Mouse (Mus musculus): ENCODE results near the gene Gfral. TPM values are rescaled to one million over a fixed set of nuclear protein-coding genes. Genes with fewer than 3 reads are reported as not detected.

Gfral gene
- total RNA-seq (2012; rRNA removed), result not detected in 2 replicates

DNA sequence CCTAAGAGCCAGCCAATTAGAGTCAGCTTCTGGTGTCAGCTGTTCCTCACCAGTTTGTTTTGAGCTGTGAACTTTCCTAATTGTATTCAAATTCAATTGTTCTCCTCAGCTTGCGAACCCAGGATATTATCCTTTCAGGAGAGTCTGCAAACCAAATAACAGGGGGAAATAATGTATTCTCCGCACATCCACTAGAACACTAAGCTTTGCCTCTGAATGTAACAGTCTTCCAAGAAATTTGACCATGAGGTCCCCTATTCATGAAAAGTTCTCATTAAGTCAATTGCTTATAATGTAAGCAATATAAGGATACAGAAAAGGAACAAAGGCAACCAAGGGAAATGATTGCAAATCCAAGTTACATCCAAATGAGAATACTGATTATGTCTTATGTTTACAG lies at the start of gene Gfral:
Gfral (minus strand) TSS at position 101 of the 400 bp plus-strand sequence.
- in situ Hi-C loops (cut with MboI; ENCODE audit: low sequenced_read_pairs in 2 of 2, unreplicated experiment in 2 of 2), result no loop called here
- Histone ChIP-seq H3K36me3 (ENCODE audit: control insufficient read depth, insufficient read depth, low read length, poor library complexity, severe bottlenecking) (no peaks in the 10 kb centered on the region), H3K9me3 (ENCODE audit: control insufficient read depth, insufficient read depth, low read depth, low read length) (no peaks in the 10 kb centered on the region), H3K27ac (ENCODE audit: insufficient read depth, low read depth, low read length, poor library complexity, severe bottlenecking) (no peak within 1 kb of the TSS), H3K4me1 (ENCODE audit: control insufficient read depth in 2 of 2, insufficient read depth in 2 of 2, low read length in 2 of 2, poor library complexity in 1 of 2) (no peaks in the 10 kb centered on the region), H3K9ac (ENCODE audit: insufficient read depth, low read depth, low read length, poor library complexity, severe bottlenecking) (no peak within 1 kb of the TSS), H3K4me3 (ENCODE audit: insufficient read depth in 1 of 2, low read depth in 1 of 2, low read length in 2 of 2, poor library complexity in 1 of 2, severe bottlenecking in 1 of 2) (no peak within 1 kb of the TSS)
- TF ChIP-seq CHD2 (IDR thresholded peaks at IDR 0.05; ENCODE audit: low read depth, low read length) (no peak), HCFC1 (IDR thresholded peaks at IDR 0.05; ENCODE audit: borderline replicate concordance, insufficient read depth, low read length) (no peak), MAFK (IDR thresholded peaks at IDR 0.05; ENCODE audit: insufficient read depth, low read depth, low read length) (no peak), ZNF384 (IDR thresholded peaks at IDR 0.05; ENCODE audit: low read depth, low read length) (no peak)
- DNase-seq (ENCODE audit: low read depth, low spot score), result no peak

DNA sequence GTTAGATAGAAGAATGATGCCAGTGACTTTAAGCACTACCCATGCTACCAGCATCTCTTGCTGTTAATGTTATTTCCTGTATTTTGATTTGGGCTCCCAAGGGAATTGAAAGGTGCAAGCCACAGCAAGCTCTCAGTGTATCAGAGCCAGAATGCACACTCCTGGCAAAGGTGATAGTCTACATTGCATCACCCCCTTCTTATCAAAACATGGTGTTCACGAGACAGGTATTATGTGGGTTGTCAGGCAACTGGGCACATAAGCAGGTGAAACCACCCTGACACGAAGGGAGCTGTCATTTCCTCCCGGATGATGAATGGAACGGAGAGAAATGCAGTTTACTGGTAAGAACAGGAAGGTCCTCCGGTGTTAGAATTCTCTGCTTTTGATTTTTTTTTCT lies 44.3 kb upstream of the Gfral start:
- in situ Hi-C loops (cut with MboI; ENCODE audit: low sequenced_read_pairs in 2 of 2, unreplicated experiment in 2 of 2), result no loop called here
- H3K4me1 ChIP-seq (ENCODE audit: control insufficient read depth in 2 of 2, insufficient read depth in 2 of 2, low read length in 2 of 2, poor library complexity in 1 of 2), result no peaks in the 10 kb centered on the region
- no peak overlapping the region for H3K4me3 ChIP-seq (ENCODE audit: insufficient read depth in 1 of 2, low read depth in 1 of 2, low read length in 2 of 2, poor library complexity in 1 of 2, severe bottlenecking in 1 of 2)
- TF ChIP-seq CHD2 (IDR thresholded peaks at IDR 0.05; ENCODE audit: low read depth, low read length) (no peak), HCFC1 (IDR thresholded peaks at IDR 0.05; ENCODE audit: borderline replicate concordance, insufficient read depth, low read length) (no peak), MAFK (IDR thresholded peaks at IDR 0.05; ENCODE audit: insufficient read depth, low read depth, low read length) (no peak), ZNF384 (IDR thresholded peaks at IDR 0.05; ENCODE audit: low read depth, low read length) (no peak), ZC3H11A (IDR thresholded peaks at IDR 0.05; ENCODE audit: borderline replicate concordance, low read depth, low read length) (no peak)
- no peaks in the 10 kb centered on the region for H3K36me3 ChIP-seq (ENCODE audit: control insufficient read depth, insufficient read depth, low read length, poor library complexity, severe bottlenecking)
- no peak for DNase-seq (ENCODE audit: low read depth, low spot score)
- H3K9ac ChIP-seq (ENCODE audit: insufficient read depth, low read depth, low read length, poor library complexity, severe bottlenecking), result no peak overlapping the region
- H3K27ac ChIP-seq (ENCODE audit: insufficient read depth, low read depth, low read length, poor library complexity, severe bottlenecking), result no peak overlapping the region
- H3K9me3 ChIP-seq (ENCODE audit: control insufficient read depth, insufficient read depth, low read depth, low read length), result no peaks in the 10 kb centered on the region

DNA sequence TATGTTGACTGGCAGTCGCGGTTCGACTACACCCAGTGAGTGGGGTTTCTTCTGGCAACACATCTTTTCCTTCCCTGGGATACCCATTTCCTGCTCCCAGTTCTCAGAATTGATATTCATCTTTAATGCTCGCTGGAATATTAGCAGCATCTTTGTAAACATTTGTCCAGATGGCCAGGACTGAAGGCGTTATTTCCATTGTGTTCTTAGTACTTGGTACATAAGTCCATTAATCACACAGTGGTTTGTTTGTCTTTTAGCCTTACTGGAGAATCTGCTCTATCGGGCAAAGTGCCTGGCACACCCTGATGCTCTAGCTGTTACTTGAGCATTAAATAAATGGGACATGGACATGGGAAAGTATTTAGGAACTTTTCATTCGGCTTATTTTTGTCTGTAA lies 39.1 kb upstream of the Gfral start:
- TF ChIP-seq ZNF384 (IDR thresholded peaks at IDR 0.05; ENCODE audit: low read depth, low read length) (no peak), CHD2 (IDR thresholded peaks at IDR 0.05; ENCODE audit: low read depth, low read length) (no peak), HCFC1 (IDR thresholded peaks at IDR 0.05; ENCODE audit: borderline replicate concordance, insufficient read depth, low read length) (no peak), MAFK (IDR thresholded peaks at IDR 0.05; ENCODE audit: insufficient read depth, low read depth, low read length) (no peak), ZC3H11A (IDR thresholded peaks at IDR 0.05; ENCODE audit: borderline replicate concordance, low read depth, low read length) (no peak)
- no peaks in the 10 kb centered on the region for H3K9me3 ChIP-seq (ENCODE audit: control insufficient read depth, insufficient read depth, low read depth, low read length)
- H3K27ac ChIP-seq (ENCODE audit: insufficient read depth, low read depth, low read length, poor library complexity, severe bottlenecking), result no peak overlapping the region
- no peaks in the 10 kb centered on the region; a peak in 1 of 4 replicates for H3K4me1 ChIP-seq (ENCODE audit: control insufficient read depth in 2 of 2, insufficient read depth in 2 of 2, low read length in 2 of 2, poor library complexity in 1 of 2)
- no peak overlapping the region for H3K4me3 ChIP-seq (ENCODE audit: insufficient read depth in 1 of 2, low read depth in 1 of 2, low read length in 2 of 2, poor library complexity in 1 of 2, severe bottlenecking in 1 of 2)
- H3K9ac ChIP-seq (ENCODE audit: insufficient read depth, low read depth, low read length, poor library complexity, severe bottlenecking), result no peak overlapping the region
- in situ Hi-C loops (cut with MboI; ENCODE audit: low sequenced_read_pairs in 2 of 2, unreplicated experiment in 2 of 2), result no loop called here
- H3K36me3 ChIP-seq (ENCODE audit: control insufficient read depth, insufficient read depth, low read length, poor library complexity, severe bottlenecking), result no peaks in the 10 kb centered on the region
- no peak for DNase-seq (ENCODE audit: low read depth, low spot score)

DNA sequence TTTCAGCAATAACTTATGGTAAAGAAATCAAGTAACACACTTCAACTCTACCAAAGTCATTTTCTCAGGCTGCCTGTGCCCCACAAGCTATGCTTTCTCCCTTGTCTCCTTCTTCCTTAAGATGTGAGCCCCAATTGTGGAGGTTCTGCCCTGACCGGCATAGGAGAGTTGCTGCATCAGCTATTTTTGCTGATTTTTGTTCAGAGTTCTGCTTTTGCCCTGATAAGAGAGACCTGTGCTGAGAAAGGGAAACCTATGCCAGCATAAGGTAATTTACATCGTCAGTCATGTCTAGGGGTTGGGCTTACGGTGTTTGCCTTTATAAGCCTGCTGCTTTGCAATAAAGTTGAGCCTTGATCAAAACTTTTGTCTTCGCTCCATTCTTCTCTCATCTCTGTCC lies 38.7 kb upstream of the Gfral start:
- Histone ChIP-seq H3K27ac (ENCODE audit: insufficient read depth, low read depth, low read length, poor library complexity, severe bottlenecking) (no peak overlapping the region), H3K36me3 (ENCODE audit: control insufficient read depth, insufficient read depth, low read length, poor library complexity, severe bottlenecking) (no peaks in the 10 kb centered on the region), H3K4me1 (ENCODE audit: control insufficient read depth in 2 of 2, insufficient read depth in 2 of 2, low read length in 2 of 2, poor library complexity in 1 of 2) (no peaks in the 10 kb centered on the region; a peak in 1 of 4 replicates), H3K4me3 (ENCODE audit: insufficient read depth in 1 of 2, low read depth in 1 of 2, low read length in 2 of 2, poor library complexity in 1 of 2, severe bottlenecking in 1 of 2) (no peak overlapping the region), H3K9me3 (ENCODE audit: control insufficient read depth, insufficient read depth, low read depth, low read length) (no peaks in the 10 kb centered on the region), H3K9ac (ENCODE audit: insufficient read depth, low read depth, low read length, poor library complexity, severe bottlenecking) (no peak overlapping the region)
- in situ Hi-C loops (cut with MboI; ENCODE audit: low sequenced_read_pairs in 2 of 2, unreplicated experiment in 2 of 2), result no loop called here
- TF ChIP-seq MAFK (IDR thresholded peaks at IDR 0.05; ENCODE audit: insufficient read depth, low read depth, low read length), result peak; percentile 58
- TF ChIP-seq ZC3H11A (IDR thresholded peaks at IDR 0.05; ENCODE audit: borderline replicate concordance, low read depth, low read length), result no peak
- no peak for DNase-seq (ENCODE audit: low read depth, low spot score)

GRCm38 (mm10) chr9:76242322-76242721 lies 28.9 kb upstream of the Gfral start:
- Histone ChIP-seq H3K36me3 (ENCODE audit: control insufficient read depth, insufficient read depth, low read length, poor library complexity, severe bottlenecking) (no peaks in the 10 kb centered on the region), H3K27ac (ENCODE audit: insufficient read depth, low read depth, low read length, poor library complexity, severe bottlenecking) (no peak overlapping the region), H3K9me3 (ENCODE audit: control insufficient read depth, insufficient read depth, low read depth, low read length) (no peaks in the 10 kb centered on the region), H3K4me1 (ENCODE audit: control insufficient read depth in 2 of 2, insufficient read depth in 2 of 2, low read length in 2 of 2, poor library complexity in 1 of 2) (no peaks in the 10 kb centered on the region), H3K9ac (ENCODE audit: insufficient read depth, low read depth, low read length, poor library complexity, severe bottlenecking) (no peak overlapping the region), H3K4me3 (ENCODE audit: insufficient read depth in 1 of 2, low read depth in 1 of 2, low read length in 2 of 2, poor library complexity in 1 of 2, severe bottlenecking in 1 of 2) (no peak overlapping the region)
- in situ Hi-C loops (cut with MboI; ENCODE audit: low sequenced_read_pairs in 2 of 2, unreplicated experiment in 2 of 2), result no loop called here
- TF ChIP-seq HCFC1 (IDR thresholded peaks at IDR 0.05; ENCODE audit: borderline replicate concordance, insufficient read depth, low read length) (no peak), ZC3H11A (IDR thresholded peaks at IDR 0.05; ENCODE audit: borderline replicate concordance, low read depth, low read length) (no peak), MAFK (IDR thresholded peaks at IDR 0.05; ENCODE audit: insufficient read depth, low read depth, low read length) (no peak), ZNF384 (IDR thresholded peaks at IDR 0.05; ENCODE audit: low read depth, low read length) (no peak), CHD2 (IDR thresholded peaks at IDR 0.05; ENCODE audit: low read depth, low read length) (no peak)
- no peak for DNase-seq (ENCODE audit: low read depth, low spot score)

Data from ES-E14 (cell line).